ENCODE assay signal across 14 mouse cellular contexts in genomic region chr13:54428771-54429170, GRCm38 (mm10). TPM values are rescaled to one million over a fixed set of nuclear protein-coding genes. Genes with fewer than 3 reads are reported as not detected.
"Had no signal": no experiment of that assay in that cellular context is flagged by ENCODE, and none has a peak within 500 bp of the region (broad histone marks: within the 10 kb centered on the region; RNA-seq: fewer than 3 reads in every experiment).

No protein-coding gene starts in this region.

- H3K27me3 ChIP-seq: liver, embryonic 12.5 days; lung, embryonic 15.5 days; midbrain, embryonic 12.5 days; neural tube, embryonic 12.5 days had no signal

- H3K36me3 ChIP-seq: liver, embryonic 12.5 days; lung, embryonic 15.5 days; midbrain, embryonic 12.5 days; neural tube, embryonic 12.5 days had no signal

- ATAC-seq: liver, embryonic 12.5 days had no signal

- H3K27ac ChIP-seq: liver, embryonic 12.5 days; liver, embryonic 14.5 days; lung, embryonic 15.5 days; macrophage; midbrain, embryonic 12.5 days; neural tube, embryonic 12.5 days had no signal

- DNase-seq: midbrain, embryonic 14.5 days; right cerebral cortex, postnatal 14 days; spleen, adult 18-20 months; thymus, adult 18-20 months; thymus, postnatal 14 days; thymus, postnatal 36 days had no signal

- H3K4me2 ChIP-seq: liver, embryonic 12.5 days; lung, embryonic 15.5 days; midbrain, embryonic 12.5 days; neural tube, embryonic 12.5 days had no signal

- H3K9me3 ChIP-seq: lung, embryonic 15.5 days; midbrain, embryonic 12.5 days; neural tube, embryonic 12.5 days had no signal

- H3K4me3 ChIP-seq: liver, embryonic 12.5 days; lung, embryonic 15.5 days; megakaryocyte, embryonic 14.5 days; midbrain, embryonic 12.5 days; neural tube, embryonic 12.5 days had no signal

- H3K9ac ChIP-seq: liver, embryonic 12.5 days; liver, embryonic 14.5 days; lung, embryonic 15.5 days; midbrain, embryonic 12.5 days; neural tube, embryonic 12.5 days had no signal

RNA-seq across cellular contexts. Expression of gene Cplx2, which starts 57.6 kb away (rescaled TPM):
- total RNA-seq: monocyte, adult 5-6 weeks had no signal
- polyA plus RNA-seq: macrophage had no signal
